In genomic region chrX:101847191-101847795, GRCm38 (mm10) we compare ENCODE assay signal across 10 mouse cellular contexts. TPM values are rescaled to one million over a fixed set of nuclear protein-coding genes. Genes with fewer than 3 reads are reported as not detected.
DNase-seq lines count a peak whose midpoint lies in the region; ATAC-seq and TF ChIP-seq lines count a peak whose summit lies in the region.
"Had no signal": no experiment of that assay in that cellular context is flagged by ENCODE, and none has a peak within 500 bp of the region (broad histone marks: within the 10 kb centered on the region; RNA-seq: fewer than 3 reads in every experiment).

No protein-coding gene starts in this region.

- DNase-seq in intestine, embryonic 14.5 days (ENCODE audit: low spot score): peak; percentile 55
- peak; percentile 20 for DNase-seq in embryo, embryonic 9.5 days (ENCODE audit: extremely low spot score)
- DNase-seq in kidney, adult 9 months: peak; percentile 75
- DNase-seq in lung, postnatal 4 days: peak; percentile 23 to 72
- DNase-seq in Muller cell, postnatal 12 days (ENCODE audit: inconsistent ontology term): no peak
- no peak for DNase-seq in right cerebral cortex, postnatal 4 days
- DNase-seq: cerebellum, adult 8-10 months had no signal

- H3K27me3 ChIP-seq in intestine, embryonic 14.5 days (replicated peaks; ENCODE audit: control insufficient read depth, insufficient read depth, low read length): peaks cover 39% of the 10 kb centered on the region
- peaks cover 32% of the 10 kb centered on the region for H3K27me3 ChIP-seq in intestine, postnatal 0 days (replicated peaks; ENCODE audit: control insufficient read depth, insufficient read depth, low read length)

- no peak for TF ChIP-seq CTCF in intestine, postnatal 0 days (IDR thresholded peaks at IDR 0.05; ENCODE audit: low read depth)

- ATAC-seq in intestine, embryonic 14.5 days (replicated peaks; ENCODE audit: low FRiP score, low TSS enrichment, low read depth): peak; percentile 76
- no peak for ATAC-seq in intestine, postnatal 0 days

- no peak overlapping the region for H3K4me3 ChIP-seq in intestine, embryonic 14.5 days (ENCODE audit: low read depth, low read length)
- H3K4me3 ChIP-seq in intestine, postnatal 0 days (ENCODE audit: low read depth, low read length): no peak overlapping the region
- H3K4me3 ChIP-seq: megakaryocyte, embryonic 14.5 days; neural tube, embryonic 13.5 days had no signal

- no peaks in the 10 kb centered on the region for H3K9me3 ChIP-seq in intestine, embryonic 14.5 days (ENCODE audit: control insufficient read depth, low read length)
- H3K9me3 ChIP-seq in intestine, postnatal 0 days (ENCODE audit: control insufficient read depth): no peaks in the 10 kb centered on the region
- H3K9me3 ChIP-seq: neural tube, embryonic 13.5 days had no signal

- no peaks in the 10 kb centered on the region for H3K36me3 ChIP-seq in intestine, embryonic 14.5 days (ENCODE audit: control insufficient read depth, insufficient read depth, low read length)
- H3K36me3 ChIP-seq in intestine, postnatal 0 days (ENCODE audit: control insufficient read depth, insufficient read depth): no peaks in the 10 kb centered on the region
- H3K36me3 ChIP-seq: neural tube, embryonic 13.5 days had no signal

- no peak overlapping the region for H3K4me2 ChIP-seq in intestine, embryonic 14.5 days (ENCODE audit: low read length)
- H3K4me2 ChIP-seq in intestine, postnatal 0 days (replicated peaks; ENCODE audit: low read depth): no peak overlapping the region
- H3K4me2 ChIP-seq: neural tube, embryonic 13.5 days had no signal

- peaks cover 5% of the 10 kb centered on the region; the same call in 1 of the 2 replicates for H3K4me1 ChIP-seq in intestine, embryonic 14.5 days (replicated peaks; ENCODE audit: control insufficient read depth, insufficient read depth, low read length)
- no peaks in the 10 kb centered on the region for H3K4me1 ChIP-seq in intestine, postnatal 0 days (replicated peaks; ENCODE audit: control insufficient read depth, insufficient read depth, low read length)
- H3K4me1 ChIP-seq: neural tube, embryonic 13.5 days had no signal

- no peak overlapping the region for H3K27ac ChIP-seq in intestine, embryonic 14.5 days (ENCODE audit: low read depth)
- H3K27ac ChIP-seq in intestine, postnatal 0 days (ENCODE audit: low read depth, low read length): no peak overlapping the region
- H3K27ac ChIP-seq: neural tube, embryonic 13.5 days had no signal

- WGBS in intestine, embryonic 14.5 days: 44% methylated on average over 5 of the region's 5 CpGs
- WGBS in intestine, postnatal 0 days: 58% methylated on average over 5 of the region's 5 CpGs

- no peak overlapping the region for H3K9ac ChIP-seq in intestine, embryonic 14.5 days (ENCODE audit: low read length)
- no peak overlapping the region for H3K9ac ChIP-seq in intestine, postnatal 0 days (ENCODE audit: low read depth, low read length)
- H3K9ac ChIP-seq: neural tube, embryonic 13.5 days had no signal

RNA-seq across cellular contexts. Expression of gene Nhsl2, which starts 1.9 kb away (rescaled TPM):
- polyA plus RNA-seq in intestine, embryonic 14.5 days (2014; fragmentation: Nextera tagmentation; extraction: Ambion mirVana): 13.8 and 14.4 TPM in 2 replicates
- 1.3 TPM in 2 replicates for polyA plus RNA-seq in intestine, postnatal 0 days (2015; fragmentation: Nextera tagmentation; extraction: Ambion mirVana)

RNA-seq across cellular contexts. Expression of gene 8030474K03Rik, which starts 52.8 kb away (rescaled TPM):
- 0.30 TPM in 1 of 2 replicates, not detected in the other for polyA plus RNA-seq in intestine, embryonic 14.5 days (2014; fragmentation: Nextera tagmentation; extraction: Ambion mirVana)
- not detected in 2 replicates for polyA plus RNA-seq in intestine, postnatal 0 days (2015; fragmentation: Nextera tagmentation; extraction: Ambion mirVana)
- polyA plus RNA-seq: neural tube, embryonic 13.5 days had no signal

RNA-seq across cellular contexts. Expression of gene Gm4779, which starts 53.1 kb away (rescaled TPM):
- 0.20 TPM in 1 of 2 replicates, not detected in the other for polyA plus RNA-seq in intestine, embryonic 14.5 days (2014; fragmentation: Nextera tagmentation; extraction: Ambion mirVana)
- polyA plus RNA-seq in intestine, postnatal 0 days (2015; fragmentation: Nextera tagmentation; extraction: Ambion mirVana): not detected in 2 replicates
- polyA plus RNA-seq: neural tube, embryonic 13.5 days had no signal

Comparison
In these comparisons a context has a peak if more than half of its experiments do, and no peak if none do; other contexts are left out.
1. DNase-seq: peak in intestine, embryonic 14.5 days (single experiment), embryo, embryonic 9.5 days (single experiment), kidney, adult 9 months (single experiment) and lung, postnatal 4 days (2 of 2); none in Muller cell, postnatal 12 days (single experiment) and right cerebral cortex, postnatal 4 days (single experiment).